Mouse (Mus musculus): ENCODE data around the gene Efcab5. TPM values are rescaled to one million over a fixed set of nuclear protein-coding genes. Genes with fewer than 3 reads are reported as not detected.

Efcab5 gene
- total and polyA plus RNA-seq, 3 experiments = 0.04 to 0.66 (median 0.53) TPM

DNA sequence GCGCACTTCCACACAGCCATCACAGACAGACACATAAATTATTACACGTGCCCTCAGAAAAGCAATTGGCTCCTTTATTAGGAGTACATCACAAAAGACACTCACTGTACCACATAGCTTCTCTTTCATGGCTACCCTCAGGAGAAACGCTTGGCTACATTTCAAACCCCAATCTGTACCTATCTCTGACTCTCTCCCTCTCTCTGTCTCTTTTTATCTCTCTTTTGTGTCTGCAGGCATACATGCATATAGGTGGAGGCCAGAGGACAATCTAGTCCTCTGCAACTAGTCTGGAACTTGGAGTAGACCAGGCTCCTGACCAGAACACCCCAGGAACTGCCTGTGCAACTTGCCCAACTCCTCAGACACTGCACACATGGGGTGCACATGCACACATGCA is 41.0 kb downstream of the Efcab5 start:
- no peaks in the 10 kb centered on the region for H3K36me3 ChIP-seq (replicated peaks)
- H3K9me3 ChIP-seq (replicated peaks) = 0 out of 2 replicates have a peak, but pooled peaks cover 4% of the 10 kb centered on the region
- no peaks in the 10 kb centered on the region for H3K4me1 ChIP-seq (ENCODE audit: insufficient read depth, low read depth, low read length)
- TF ChIP-seq GATA2 (IDR thresholded peaks at IDR 0.05; ENCODE audit: borderline replicate concordance, low read depth, low read length) (no peak), POLR2AphosphoS5 (IDR thresholded peaks at IDR 0.05; ENCODE audit: insufficient replicate concordance, low read depth, low read length) (no peak), CTCF (IDR thresholded peaks at IDR 0.05; ENCODE audit: low read depth, low read length) (no peak), TAL1 (conservative IDR thresholded peaks at IDR 0.05; ENCODE audit: low read depth, low read length) (no peak), GATA1 (IDR thresholded peaks at IDR 0.05; ENCODE audit: borderline replicate concordance, low read length) (no peak)
- no peak overlapping the region for H3K4me3 ChIP-seq (ENCODE audit: low read depth, low read length)
- ATAC-seq (ENCODE audit: extremely low read depth, insufficient number of reproducible peaks, low FRiP score, poor library complexity, severe bottlenecking) (no peak), DNase-seq (ENCODE audit: low spot score) (no peak)
- H3K27me3 ChIP-seq (ENCODE audit: insufficient read depth, low read length) = peaks cover 11% of the 10 kb centered on the region

DNA sequence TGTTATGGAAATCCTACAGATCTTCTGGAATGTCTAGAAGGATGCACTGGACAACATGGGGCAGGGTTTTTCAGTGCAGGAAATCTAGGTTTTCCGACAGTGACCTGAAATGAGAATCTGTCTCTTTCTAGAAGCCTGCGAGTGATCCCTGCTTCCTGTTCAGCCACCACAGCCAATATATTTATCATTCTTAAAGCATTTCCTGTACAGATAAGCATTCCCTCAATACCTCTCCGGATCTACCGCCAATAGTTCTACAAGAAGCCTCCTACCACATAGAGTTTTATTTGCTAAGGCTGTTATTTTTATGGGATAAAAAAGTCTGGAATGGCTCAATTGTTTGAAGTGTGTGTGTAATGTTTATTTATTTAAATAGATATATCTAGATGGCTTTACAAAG is 43.3 kb downstream of the Efcab5 start:
- H3K4me3 ChIP-seq (ENCODE audit: low read depth, low read length) = no peak overlapping the region
- H3K27me3 ChIP-seq (ENCODE audit: insufficient read depth, low read length) = peaks cover 21% of the 10 kb centered on the region
- no peaks in the 10 kb centered on the region for H3K4me1 ChIP-seq (ENCODE audit: insufficient read depth, low read depth, low read length)
- ATAC-seq (ENCODE audit: extremely low read depth, insufficient number of reproducible peaks, low FRiP score, poor library complexity, severe bottlenecking) (no peak), DNase-seq (ENCODE audit: low spot score) (no peak)
- 0 out of 2 replicates have a peak, but pooled peaks cover 4% of the 10 kb centered on the region for H3K9me3 ChIP-seq (replicated peaks)
- no peaks in the 10 kb centered on the region for H3K36me3 ChIP-seq (replicated peaks)
- no peak for TF ChIP-seq POLR2AphosphoS5 (IDR thresholded peaks at IDR 0.05; ENCODE audit: insufficient replicate concordance, low read depth, low read length)
- TF ChIP-seq GATA1 (IDR thresholded peaks at IDR 0.05; ENCODE audit: borderline replicate concordance, low read length) = no peak
- TF ChIP-seq CTCF (IDR thresholded peaks at IDR 0.05; ENCODE audit: low read depth, low read length) = no peak
- no peak for TF ChIP-seq GATA2 (IDR thresholded peaks at IDR 0.05; ENCODE audit: borderline replicate concordance, low read depth, low read length)
- TF ChIP-seq TAL1 (conservative IDR thresholded peaks at IDR 0.05; ENCODE audit: low read depth, low read length) = no peak

DNA sequence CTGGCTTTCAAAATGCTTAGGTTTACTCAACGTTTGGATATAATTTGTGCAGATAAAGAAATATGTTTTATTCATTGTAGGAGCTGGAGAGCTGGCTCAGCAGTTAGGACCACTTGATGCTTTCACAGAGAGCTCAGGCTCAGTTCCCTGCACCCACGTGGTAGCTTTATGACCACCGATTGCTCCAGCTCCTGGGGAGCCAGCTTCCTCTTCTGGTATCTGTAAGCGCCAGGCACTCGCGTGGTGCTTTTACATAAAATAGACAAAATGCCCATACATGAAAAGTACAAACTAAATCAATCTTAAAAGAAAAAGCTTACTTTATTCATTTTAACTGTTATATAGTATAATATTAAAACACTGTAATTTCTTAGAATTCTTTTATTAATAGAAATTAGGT is 46.8 kb downstream of the Efcab5 start:
- no peak for DNase-seq (ENCODE audit: low spot score)
- Histone ChIP-seq H3K4me1 (ENCODE audit: insufficient read depth, low read depth, low read length) (no peaks in the 10 kb centered on the region), H3K27me3 (ENCODE audit: insufficient read depth, low read length) (peaks cover 32% of the 10 kb centered on the region), H3K4me3 (ENCODE audit: low read depth, low read length) (no peak overlapping the region), H3K9me3 (replicated peaks) (no peaks in the 10 kb centered on the region), H3K36me3 (replicated peaks) (no peaks in the 10 kb centered on the region)
- ATAC-seq (ENCODE audit: extremely low read depth, insufficient number of reproducible peaks, low FRiP score, poor library complexity, severe bottlenecking) = no peak
- TF ChIP-seq TAL1 (conservative IDR thresholded peaks at IDR 0.05; ENCODE audit: low read depth, low read length) (no peak), GATA1 (IDR thresholded peaks at IDR 0.05; ENCODE audit: borderline replicate concordance, low read length) (no peak), GATA2 (IDR thresholded peaks at IDR 0.05; ENCODE audit: borderline replicate concordance, low read depth, low read length) (no peak), POLR2AphosphoS5 (IDR thresholded peaks at IDR 0.05; ENCODE audit: insufficient replicate concordance, low read depth, low read length) (no peak), CTCF (IDR thresholded peaks at IDR 0.05; ENCODE audit: low read depth, low read length) (no peak)

GRCm38 (mm10) chr11:77139976-77140375 is 48.8 kb downstream of the Efcab5 start:
- Histone ChIP-seq H3K4me3 (ENCODE audit: low read depth, low read length) (no peak overlapping the region), H3K36me3 (replicated peaks) (no peaks in the 10 kb centered on the region)
- DNase-seq (ENCODE audit: low spot score) = no peak

GRCm38 (mm10) chr11:77133450-77133849 is 55.3 kb downstream of the Efcab5 start:
- ATAC-seq (ENCODE audit: extremely low read depth, insufficient number of reproducible peaks, low FRiP score, poor library complexity, severe bottlenecking) (no peak), DNase-seq (ENCODE audit: low spot score) (no peak)
- Histone ChIP-seq H3K4me3 (ENCODE audit: low read depth, low read length) (no peak overlapping the region), H3K9me3 (replicated peaks) (no peaks in the 10 kb centered on the region), H3K36me3 (replicated peaks) (no peaks in the 10 kb centered on the region), H3K4me1 (ENCODE audit: insufficient read depth, low read depth, low read length) (no peaks in the 10 kb centered on the region), H3K27me3 (ENCODE audit: insufficient read depth, low read length) (peaks cover 15% of the 10 kb centered on the region)
- TF ChIP-seq CTCF (IDR thresholded peaks at IDR 0.05; ENCODE audit: low read depth, low read length) (no peak), GATA1 (IDR thresholded peaks at IDR 0.05; ENCODE audit: borderline replicate concordance, low read length) (no peak), TAL1 (conservative IDR thresholded peaks at IDR 0.05; ENCODE audit: low read depth, low read length) (no peak), POLR2AphosphoS5 (IDR thresholded peaks at IDR 0.05; ENCODE audit: insufficient replicate concordance, low read depth, low read length) (no peak), GATA2 (IDR thresholded peaks at IDR 0.05; ENCODE audit: borderline replicate concordance, low read depth, low read length) (no peak)

More at GRCm38 (mm10) chr11:77139976-77140375, 48.8 kb downstream of the Efcab5 start:
- TF ChIP-seq TAL1 (conservative IDR thresholded peaks at IDR 0.05; ENCODE audit: low read depth, low read length) = no peak
- no peak for TF ChIP-seq GATA2 (IDR thresholded peaks at IDR 0.05; ENCODE audit: borderline replicate concordance, low read depth, low read length)
- TF ChIP-seq POLR2AphosphoS5 (IDR thresholded peaks at IDR 0.05; ENCODE audit: insufficient replicate concordance, low read depth, low read length) = no peak
- no peak for TF ChIP-seq GATA1 (IDR thresholded peaks at IDR 0.05; ENCODE audit: borderline replicate concordance, low read length)
- TF ChIP-seq CTCF (IDR thresholded peaks at IDR 0.05; ENCODE audit: low read depth, low read length) = no peak
- H3K9me3 ChIP-seq (replicated peaks) = no peaks in the 10 kb centered on the region
- ATAC-seq (ENCODE audit: extremely low read depth, insufficient number of reproducible peaks, low FRiP score, poor library complexity, severe bottlenecking) = no peak
- peaks cover 28% of the 10 kb centered on the region for H3K27me3 ChIP-seq (ENCODE audit: insufficient read depth, low read length)
- no peaks in the 10 kb centered on the region for H3K4me1 ChIP-seq (ENCODE audit: insufficient read depth, low read depth, low read length)

- ATAC-seq (ENCODE audit: extremely low read depth, insufficient number of reproducible peaks, low FRiP score, poor library complexity, severe bottlenecking) = no peak
- H3K36me3 ChIP-seq (replicated peaks) = no peaks in the 10 kb centered on the region
- DNase-seq (ENCODE audit: low spot score) = no peak
Measured at GRCm38 (mm10) chr11:77132580-77132979, 56.2 kb downstream of the Efcab5 start.

More at GRCm38 (mm10) chr11:77132580-77132979, 56.2 kb downstream of the Efcab5 start:
- Histone ChIP-seq H3K4me1 (ENCODE audit: insufficient read depth, low read depth, low read length) (no peaks in the 10 kb centered on the region), H3K4me3 (ENCODE audit: low read depth, low read length) (no peak overlapping the region), H3K27me3 (ENCODE audit: insufficient read depth, low read length) (peaks cover 11% of the 10 kb centered on the region), H3K9me3 (replicated peaks) (no peaks in the 10 kb centered on the region)
- TF ChIP-seq TAL1 (conservative IDR thresholded peaks at IDR 0.05; ENCODE audit: low read depth, low read length) (no peak), POLR2AphosphoS5 (IDR thresholded peaks at IDR 0.05; ENCODE audit: insufficient replicate concordance, low read depth, low read length) (no peak), CTCF (IDR thresholded peaks at IDR 0.05; ENCODE audit: low read depth, low read length) (peak; percentile 76)
